Mouse (Mus musculus) spleen, adult 2 months (tissue): ENCODE measurements around the gene Mtcl1. TPM values are rescaled to one million over a fixed set of nuclear protein-coding genes. Genes with fewer than 3 reads are reported as not detected.

Source experiments
- DNase-seq, 2 experiments: peaks; one replicate each; pipeline versions ENCODE4 v3.0.0 to v3.0.0-alpha.2; 2012 to 2021; ENCODE audit warnings: low spot score in 2 of 2, low read depth in 1 of 2
- H3K27ac ChIP-seq: fragments of 200-500 bp; 2 replicates; pipeline ENCODE4 v1.5.1; 2012; ENCODE audit warnings: low read length, inconsistent platforms; ENCODE audit not compliant: insufficient read depth
- H3K27me3 ChIP-seq: fragments of 200-500 bp; 2 replicates; pipeline ENCODE4 v1.6.1; 2012; ENCODE audit warnings: mild to moderate bottlenecking, moderate library complexity, low read length, inconsistent platforms; ENCODE audit not compliant: control insufficient read depth, insufficient read depth
- H3K36me3 ChIP-seq: fragments of 200-500 bp; 2 replicates; pipeline ENCODE4 v1.6.1; 2012; ENCODE audit warnings: mild to moderate bottlenecking, low read length, inconsistent platforms; ENCODE audit not compliant: control insufficient read depth, insufficient read depth
- H3K4me1 ChIP-seq: fragments of 200-500 bp; 2 replicates; pipeline ENCODE4 v1.6.1; 2011; ENCODE audit warnings: inconsistent platforms; ENCODE audit not compliant: control insufficient read depth, insufficient read depth, insufficient read length
- H3K4me3 ChIP-seq: fragments of 200-500 bp; 2 replicates; pipeline ENCODE4 v1.5.1; 2011; ENCODE audit warnings: mild to moderate bottlenecking, inconsistent platforms; ENCODE audit not compliant: insufficient read depth, insufficient read length; ENCODE audit errors: extremely low read depth
- CTCF ChIP-seq: fragments of 200-500 bp; IDR thresholded peaks from 2 replicates; pipeline ENCODE4 v1.5.1; 2011; ENCODE audit warnings: mild to moderate bottlenecking, inconsistent platforms; ENCODE audit not compliant: insufficient read depth, insufficient read length, insufficient replicate concordance; ENCODE audit errors: extremely low read depth
- POLR2A ChIP-seq: fragments of 200-500 bp; IDR thresholded peaks from 2 replicates; pipeline ENCODE4 v1.6.1; 2011; ENCODE audit warnings: low read depth, low read length, inconsistent platforms
- WGBS: fragments of 180-500 bp; shearing (Covaris S2); methylation state at CpG from one replicate; pipeline ENCODE4 v1.1.7; 2018; 5-methylcytosine and 5-hydroxymethylcytosine counted together
- polyA plus RNA-seq: library from polyadenylated mRNA; depleted of rRNA; stranded (reverse); fragments of >200 nt; gene quantifications from 2 replicates; pipeline ENCODE4 v1.2.3, GENCODE M21; 2012

Gene Mtcl1
- polyA plus RNA-seq, 1 experiment, result 0.08 TPM

- 87% methylated on average over 15 of the region's 15 CpGs for WGBS
- DNase-seq, result no peak
- Histone ChIP-seq H3K27me3 (no peaks in the 10 kb centered on the region), H3K36me3 (no peaks in the 10 kb centered on the region), H3K4me1 (no peaks in the 10 kb centered on the region), H3K4me3 (no peak overlapping the region), H3K27ac (no peak overlapping the region)
- TF ChIP-seq CTCF, result no peak
- TF ChIP-seq POLR2A, result no peak
Measured at GRCm38 (mm10) chr17:66345680-66346079, 103.9 kb downstream of the Mtcl1 start.

GRCm38 (mm10) chr17:66342932-66343331 lies 106.6 kb downstream of the Mtcl1 start:
- 95% methylated on average over 18 of the region's 18 CpGs for WGBS
- DNase-seq, result no peak
- Histone ChIP-seq H3K4me3 (no peak overlapping the region), H3K27me3 (no peaks in the 10 kb centered on the region), H3K36me3 (no peaks in the 10 kb centered on the region), H3K4me1 (no peaks in the 10 kb centered on the region), H3K27ac (no peak overlapping the region)
- TF ChIP-seq CTCF (no peak), POLR2A (no peak)

- no peak overlapping the region for H3K4me3 ChIP-seq
- WGBS, result 70% methylated on average over 6 of the region's 6 CpGs
- TF ChIP-seq POLR2A (no peak), CTCF (no peak)
Measured at GRCm38 (mm10) chr17:66341670-66342069, 107.9 kb downstream of the Mtcl1 start.

GRCm38 (mm10) chr17:66340798-66341197 lies 108.8 kb downstream of the Mtcl1 start:
- Histone ChIP-seq H3K36me3 (no peaks in the 10 kb centered on the region), H3K4me3 (no peak overlapping the region), H3K27me3 (no peaks in the 10 kb centered on the region), H3K4me1 (no peaks in the 10 kb centered on the region), H3K27ac (no peak overlapping the region)
- no peak for TF ChIP-seq POLR2A
- TF ChIP-seq CTCF, result no peak
- DNase-seq, result no peak
- WGBS, result 63% methylated on average over 12 of the region's 12 CpGs

More at GRCm38 (mm10) chr17:66341670-66342069, 107.9 kb downstream of the Mtcl1 start:
- Histone ChIP-seq H3K27me3 (no peaks in the 10 kb centered on the region), H3K4me1 (no peaks in the 10 kb centered on the region), H3K36me3 (no peaks in the 10 kb centered on the region), H3K27ac (no peak overlapping the region)
- DNase-seq, result no peak

- Histone ChIP-seq H3K36me3 (no peaks in the 10 kb centered on the region), H3K27me3 (no peaks in the 10 kb centered on the region), H3K4me1 (no peaks in the 10 kb centered on the region), H3K4me3 (no peak overlapping the region), H3K27ac (no peak overlapping the region)
- DNase-seq, result no peak
- TF ChIP-seq POLR2A (no peak), CTCF (no peak)
- 93% methylated on average over 13 of the region's 13 CpGs for WGBS
Measured at GRCm38 (mm10) chr17:66337929-66338328, 111.6 kb downstream of the Mtcl1 start.

GRCm38 (mm10) chr17:66335568-66335967 lies 114.0 kb downstream of the Mtcl1 start:
- no peak for DNase-seq
- no peak overlapping the region for H3K27ac ChIP-seq
- WGBS, result 90% methylated on average over 10 of the region's 10 CpGs
- H3K36me3 ChIP-seq, result no peaks in the 10 kb centered on the region
- no peak for TF ChIP-seq POLR2A
- TF ChIP-seq CTCF, result no peak
- no peaks in the 10 kb centered on the region for H3K4me1 ChIP-seq
- H3K4me3 ChIP-seq, result no peak overlapping the region
- H3K27me3 ChIP-seq, result no peaks in the 10 kb centered on the region

GRCm38 (mm10) chr17:66334894-66335293 lies 114.7 kb downstream of the Mtcl1 start:
- no peaks in the 10 kb centered on the region for H3K4me1 ChIP-seq
- no peak overlapping the region for H3K27ac ChIP-seq
- DNase-seq, result no peak
- 68% methylated on average over 4 of the region's 4 CpGs for WGBS
- no peaks in the 10 kb centered on the region for H3K36me3 ChIP-seq
- no peaks in the 10 kb centered on the region for H3K27me3 ChIP-seq
- TF ChIP-seq POLR2A (no peak), CTCF (no peak)
- H3K4me3 ChIP-seq, result no peak overlapping the region
